Mouse (Mus musculus): ENCODE data around the gene Pip5k1b. TPM values are rescaled to one million over a fixed set of nuclear protein-coding genes. Genes with fewer than 3 reads are reported as not detected.
A peak's percentile ranks its signal among the peaks of the same experiment; 100 is the strongest.

The Pip5k1b gene
- polyA plus RNA-seq, 1 experiment from 2014 or later = 0.34 TPM

DNA sequence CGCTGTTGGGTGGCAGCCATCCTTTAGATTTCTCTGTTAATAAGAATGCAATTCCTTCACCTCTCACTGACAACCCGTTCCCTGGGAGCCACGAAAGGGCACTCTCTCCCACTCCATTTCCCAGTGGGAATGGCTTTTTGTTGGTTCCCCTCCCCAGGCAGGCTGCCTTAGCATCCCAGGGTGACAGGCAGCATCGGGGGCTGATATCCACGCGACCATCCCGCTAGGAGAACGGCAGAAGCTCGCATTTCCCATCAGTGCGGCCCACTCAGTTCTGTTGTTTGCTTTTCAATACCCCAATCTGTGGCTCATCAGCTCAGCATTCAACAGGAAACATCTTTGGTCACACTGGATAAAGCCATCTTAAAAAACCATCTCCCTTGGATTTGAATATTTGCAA, 253.5 kb downstream of the Pip5k1b start:
- no peak overlapping the region for H3K27ac ChIP-seq
- no peak overlapping the region for H3K4me2 ChIP-seq
- H3K9me3 ChIP-seq = no peaks in the 10 kb centered on the region
- H3K27me3 ChIP-seq = peaks cover 6% of the 10 kb centered on the region; the same call in 1 of the 2 replicates
- no peak for ATAC-seq (ENCODE audit: insufficient number of reproducible peaks, insufficient read depth, low FRiP score, low TSS enrichment, low read depth)
- no peaks in the 10 kb centered on the region for H3K36me3 ChIP-seq
- H3K9ac ChIP-seq = no peak overlapping the region
- H3K4me3 ChIP-seq = no peak overlapping the region
- WGBS = 50% methylated on average over 10 of the region's 10 CpGs
- peaks cover 3% of the 10 kb centered on the region; the same call in 1 of the 2 replicates for H3K4me1 ChIP-seq

GRCm38 (mm10) chr19:24301768-24302148, 253.9 kb downstream of the Pip5k1b start:
- H3K4me1 ChIP-seq = peaks cover 3% of the 10 kb centered on the region; the same call in 1 of the 2 replicates
- peaks cover 6% of the 10 kb centered on the region; the same call in 1 of the 2 replicates for H3K27me3 ChIP-seq
- H3K27ac ChIP-seq = no peak overlapping the region
- H3K9ac ChIP-seq = no peak overlapping the region
- H3K4me3 ChIP-seq = no peak overlapping the region
- H3K36me3 ChIP-seq = no peaks in the 10 kb centered on the region
- 24% methylated on average over 5 of the region's 5 CpGs for WGBS
- no peaks in the 10 kb centered on the region for H3K9me3 ChIP-seq
- peak overlapping the region; percentile 61 for H3K4me2 ChIP-seq
- no peak for ATAC-seq (ENCODE audit: insufficient number of reproducible peaks, insufficient read depth, low FRiP score, low TSS enrichment, low read depth)

GRCm38 (mm10) chr19:24300994-24301767, 254.5 kb downstream of the Pip5k1b start:
- ATAC-seq (ENCODE audit: insufficient number of reproducible peaks, insufficient read depth, low FRiP score, low TSS enrichment, low read depth) = peak; percentile 74; the same call in 1 of the 2 replicates
- H3K36me3 ChIP-seq = no peaks in the 10 kb centered on the region
- peak overlapping the region; percentile 35 for H3K4me3 ChIP-seq
- H3K4me2 ChIP-seq = peak overlapping the region; percentile 61
- peak overlapping the region; percentile 52; the same call in 1 of the 2 replicates for H3K9ac ChIP-seq
- H3K9me3 ChIP-seq = no peaks in the 10 kb centered on the region
- 4% methylated on average over 9 of the region's 9 CpGs for whole genome bisulfite sequencing
- peaks cover 3% of the 10 kb centered on the region; the same call in 1 of the 2 replicates for H3K4me1 ChIP-seq
- peaks cover 6% of the 10 kb centered on the region; the same call in 1 of the 2 replicates for H3K27me3 ChIP-seq
- H3K27ac ChIP-seq = no peak overlapping the region

- WGBS = 58% methylated on average over 5 of the region's 5 CpGs
Measured at GRCm38 (mm10) chr19:24293537-24293936, 262.1 kb downstream of the Pip5k1b start.

GRCm38 (mm10) chr19:24284187-24284586, 271.5 kb downstream of the Pip5k1b start:
- Histone ChIP-seq H3K36me3 (no peaks in the 10 kb centered on the region), H3K27me3 (no peaks in the 10 kb centered on the region), H3K4me2 (no peak overlapping the region), H3K4me1 (peaks cover 5% of the 10 kb centered on the region), H3K9ac (no peak overlapping the region), H3K27ac (no peak overlapping the region), H3K4me3 (no peak overlapping the region), H3K9me3 (no peaks in the 10 kb centered on the region)
- ATAC-seq (ENCODE audit: insufficient number of reproducible peaks, insufficient read depth, low FRiP score, low TSS enrichment, low read depth) = no peak
- WGBS = 51% methylated on average over 4 of the region's 4 CpGs

More at GRCm38 (mm10) chr19:24293537-24293936, 262.1 kb downstream of the Pip5k1b start:
- no peaks in the 10 kb centered on the region for H3K36me3 ChIP-seq
- H3K9ac ChIP-seq = no peak overlapping the region
- no peak overlapping the region for H3K4me3 ChIP-seq
- H3K4me2 ChIP-seq = no peak overlapping the region
- no peaks in the 10 kb centered on the region for H3K4me1 ChIP-seq
- H3K9me3 ChIP-seq = no peaks in the 10 kb centered on the region
- no peak overlapping the region for H3K27ac ChIP-seq
- no peaks in the 10 kb centered on the region for H3K27me3 ChIP-seq
- ATAC-seq (ENCODE audit: insufficient number of reproducible peaks, insufficient read depth, low FRiP score, low TSS enrichment, low read depth) = no peak

DNA sequence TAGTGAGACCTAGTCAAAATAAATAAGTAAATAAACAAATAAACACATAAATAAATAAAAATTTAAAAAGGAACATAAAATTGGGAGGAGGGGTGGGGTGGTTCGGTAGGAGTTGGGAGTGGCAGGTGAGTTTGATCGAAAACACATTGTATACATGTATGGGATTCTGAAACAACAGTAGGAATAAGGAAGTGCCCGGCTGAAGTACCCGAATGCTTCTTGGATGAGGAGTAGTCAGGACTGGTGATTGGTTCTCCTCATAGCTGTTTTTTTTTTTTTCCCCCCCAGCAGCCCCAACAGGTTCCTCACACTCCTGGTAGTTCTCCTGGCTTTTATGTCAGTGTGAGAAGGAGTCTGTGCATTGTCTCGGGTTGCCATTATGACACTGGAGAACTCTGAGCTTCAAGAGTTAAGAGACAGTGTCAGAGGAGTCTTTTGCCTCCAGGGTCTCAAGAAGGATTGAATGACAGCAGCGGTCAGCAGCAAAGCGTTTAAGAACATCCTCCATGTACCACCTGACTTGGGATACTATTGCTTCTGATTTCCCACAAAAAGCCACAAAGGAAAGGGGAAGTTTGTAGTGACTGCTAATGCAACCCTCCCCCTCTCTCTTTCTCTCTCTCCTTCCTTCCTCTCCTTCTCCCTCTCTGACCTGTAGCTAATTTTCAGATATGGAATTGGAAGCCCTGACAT, 274.2 kb downstream of the Pip5k1b start:
- Histone ChIP-seq H3K4me1 (peaks cover 11% of the 10 kb centered on the region), H3K4me3 (peak overlapping the region; percentile 66; the same call in 1 of the 2 replicates), H3K9me3 (no peaks in the 10 kb centered on the region), H3K4me2 (peak overlapping the region; percentile 76), H3K27me3 (no peaks in the 10 kb centered on the region), H3K36me3 (no peaks in the 10 kb centered on the region; the same call in 1 of the 2 replicates), H3K27ac (no peak overlapping the region), H3K9ac (no peak overlapping the region)
- no peak for ATAC-seq (ENCODE audit: insufficient number of reproducible peaks, insufficient read depth, low FRiP score, low TSS enrichment, low read depth)
- 43% methylated on average over 7 of the region's 7 CpGs for WGBS

- H3K9ac ChIP-seq = peak within 1 kb of the TSS; percentile 82
- under 1% methylated on average over 14 of the region's 22 CpGs for WGBS
- ATAC-seq (ENCODE audit: insufficient number of reproducible peaks, insufficient read depth, low FRiP score, low TSS enrichment, low read depth) = peak; percentile 85
Measured at GRCm38 (mm10) chr19:24280601-24281228, 275.0 kb downstream of the Pip5k1b start, which contains the start of gene Fxn. Gene Fxn, minus strand, starts transcription at chr19:24280605.

DNA sequence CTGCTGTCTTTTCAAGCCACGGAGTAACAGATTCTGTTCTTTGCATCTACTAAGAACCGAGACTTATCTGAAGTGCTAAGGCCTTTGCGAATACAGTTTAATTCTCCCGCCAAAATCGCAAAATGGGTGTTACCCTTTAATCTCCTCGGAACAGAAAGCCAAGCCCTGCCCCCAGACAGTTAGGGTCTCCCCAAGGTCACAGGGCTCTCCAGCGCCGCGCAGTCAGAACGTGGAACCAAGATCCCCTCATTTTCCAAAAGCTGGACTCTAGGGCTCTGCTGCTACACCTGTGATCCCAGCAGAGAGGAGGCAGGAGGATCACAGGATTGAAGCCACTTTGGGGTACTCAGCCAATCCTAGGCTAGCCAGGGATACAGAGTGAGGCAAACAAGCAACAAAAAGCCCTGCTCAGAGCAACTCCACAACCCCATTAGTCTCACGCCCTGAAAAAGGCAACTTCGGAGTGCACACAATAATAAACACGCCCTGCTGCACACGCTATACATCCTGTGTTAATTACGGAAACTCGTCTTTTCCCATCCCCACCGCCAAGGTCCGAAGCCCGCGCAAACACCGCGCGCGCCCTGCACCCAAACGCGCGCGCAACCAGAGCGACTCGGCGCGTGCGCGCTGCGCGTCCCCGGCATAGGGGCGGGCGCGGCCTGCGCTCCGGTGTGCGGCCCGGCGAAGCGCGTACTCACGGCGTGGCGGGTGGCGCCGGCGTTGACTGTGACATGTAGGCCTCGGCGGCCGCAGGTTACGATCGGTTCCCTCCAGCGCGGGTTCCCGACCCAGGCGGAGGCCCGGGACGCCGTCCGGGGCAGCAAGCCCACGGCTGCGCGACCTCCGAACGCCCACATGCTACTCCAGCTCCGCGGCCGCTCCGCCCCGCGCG, 275.7 kb downstream of the Pip5k1b start:
- ATAC-seq (ENCODE audit: insufficient number of reproducible peaks, insufficient read depth, low FRiP score, low TSS enrichment, low read depth) = peak; percentile 63
- peak overlapping the region; percentile 89 for H3K27ac ChIP-seq
- WGBS = under 1% methylated on average over 70 of the region's 78 CpGs
- peak overlapping the region; percentile 76 for H3K4me2 ChIP-seq
- H3K4me3 ChIP-seq = peak overlapping the region; percentile 66
- peak overlapping the region; percentile 82 for H3K9ac ChIP-seq
- H3K27me3 ChIP-seq = no peaks in the 10 kb centered on the region
- peaks cover 11% of the 10 kb centered on the region for H3K4me1 ChIP-seq
- no peaks in the 10 kb centered on the region for H3K9me3 ChIP-seq
- H3K36me3 ChIP-seq = peaks cover 7% of the 10 kb centered on the region; the same call in 1 of the 2 replicates

More at GRCm38 (mm10) chr19:24280601-24281228, 275.0 kb downstream of the Pip5k1b start, which contains the start of gene Fxn:
- H3K9me3 ChIP-seq = no peaks in the 10 kb centered on the region
- H3K27me3 ChIP-seq = no peaks in the 10 kb centered on the region
- peak within 1 kb of the TSS; percentile 76 for H3K4me2 ChIP-seq
- peak within 1 kb of the TSS; percentile 66 for H3K4me3 ChIP-seq
- peaks cover 11% of the 10 kb centered on the region for H3K4me1 ChIP-seq
- peak within 1 kb of the TSS; percentile 89 for H3K27ac ChIP-seq
- H3K36me3 ChIP-seq = peaks cover 4% of the 10 kb centered on the region; the same call in 1 of the 2 replicates

DNA sequence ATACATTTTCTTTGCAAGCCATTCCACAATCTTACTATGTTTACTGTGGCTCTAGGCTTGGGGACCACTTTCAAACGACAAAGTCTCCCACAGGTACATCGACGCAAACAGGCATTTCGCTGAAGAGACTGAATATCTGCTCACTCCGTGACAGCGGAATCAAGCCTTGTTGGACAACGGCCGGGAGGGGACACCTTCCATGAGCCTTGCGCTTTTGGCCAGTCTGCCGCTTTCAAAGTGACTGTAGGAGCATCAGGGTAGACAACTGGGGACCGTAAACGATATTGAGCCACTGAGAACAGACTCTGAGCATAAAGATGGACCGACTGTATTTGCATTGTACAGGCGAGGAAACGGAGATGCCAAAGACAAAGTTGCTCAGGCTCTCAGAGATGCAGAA, 276.8 kb downstream of the Pip5k1b start:
- 88% methylated on average over 15 of the region's 15 CpGs for WGBS
- no peaks in the 10 kb centered on the region for H3K9me3 ChIP-seq

GRCm38 (mm10) chr19:24274281-24274680, 281.4 kb downstream of the Pip5k1b start:
- Histone ChIP-seq H3K9ac (no peak overlapping the region), H3K27ac (no peak overlapping the region), H3K36me3 (peaks cover 15% of the 10 kb centered on the region; the same call in 1 of the 2 replicates), H3K27me3 (no peaks in the 10 kb centered on the region), H3K4me3 (no peak overlapping the region), H3K9me3 (no peaks in the 10 kb centered on the region), H3K4me1 (peaks cover 13% of the 10 kb centered on the region), H3K4me2 (no peak overlapping the region)
- 88% methylated on average over 3 of the region's 3 CpGs for WGBS
- no peak for ATAC-seq (ENCODE audit: insufficient number of reproducible peaks, insufficient read depth, low FRiP score, low TSS enrichment, low read depth)

More for the DNA sequence above, 276.8 kb downstream of the Pip5k1b start:
- Histone ChIP-seq H3K9ac (0 out of 2 replicates have a peak overlapping the region, but pooled peaks have one; percentile 82), H3K36me3 (peaks cover 9% of the 10 kb centered on the region; the same call in 1 of the 2 replicates), H3K27ac (no peak overlapping the region), H3K27me3 (no peaks in the 10 kb centered on the region), H3K4me2 (peak overlapping the region; percentile 76), H3K4me3 (peak overlapping the region; percentile 66), H3K4me1 (peaks cover 11% of the 10 kb centered on the region)
- no peak for ATAC-seq (ENCODE audit: insufficient number of reproducible peaks, insufficient read depth, low FRiP score, low TSS enrichment, low read depth)
